Mouse (Mus musculus) macrophage (primary cell): ENCODE results near the gene Rnf146. TPM values are rescaled to one million over a fixed set of nuclear protein-coding genes. Genes with fewer than 3 reads are reported as not detected.
A peak's percentile ranks its signal among the peaks of the same experiment; 100 is the strongest.
"Not testable (repeated sequence)": the region's sequence is repeated elsewhere in the genome, so short reads cannot be mapped to it uniquely, and the experiment has no call there.

Source experiments
- H3K27ac ChIP-seq: fragments of 350-480 bp; formaldehyde crosslinking; 2 replicates; pipeline ENCODE4 v1.9.0; 2021
- H3K36me3 ChIP-seq: fragments of 350-480 bp; formaldehyde crosslinking; 2 replicates; pipeline ENCODE4 v1.9.0; 2021; ENCODE audit errors: inconsistent target
- H3K4me3 ChIP-seq: fragments of 350-480 bp; formaldehyde crosslinking; 2 replicates; pipeline ENCODE4 v1.9.0; 2021; ENCODE audit errors: inconsistent target
- H3K79me2 ChIP-seq: fragments of 350-480 bp; formaldehyde crosslinking; 2 replicates; pipeline ENCODE4 v1.9.0; 2021; ENCODE audit errors: inconsistent target
- WGBS: methylation state at CpG from one replicate; pipeline ENCODE4 v1.1.7; 2026; ENCODE audit warnings: inconsistent platforms; ENCODE audit not compliant: missing documents; 5-methylcytosine and 5-hydroxymethylcytosine counted together
- polyA plus RNA-seq: library from polyadenylated mRNA; stranded (reverse); fragments of 250-400 nt; gene quantifications from 3 replicates; pipeline ENCODE4 v1.2.4, GENCODE M21; 2018; ENCODE audit warnings: inconsistent platforms
- total RNA-seq, 78 experiments: library from RNA; depleted of rRNA; stranded (reverse); fragments of 250-400 nt; gene quantifications; 1 replicate in 9 of 78; 2 replicates in 24 of 78; 3 replicates in 43 of 78; 4 replicates in 2 of 78; pipeline ENCODE4 v1.2.4; 2018; ENCODE audit warnings: inconsistent platforms in 56 of 78

Gene Rnf146
- total RNA-seq (2018; cell fraction: chromatin; rRNA removed): 10 to 100 TPM; 18.0 to 65.9 (median 31.2) TPM
- total RNA-seq (2018; cell fraction: cytosol; rRNA removed): 10 to 100 TPM; 21.9 to 43.9 (median 32.2) TPM
- 10 to 100 TPM; 21.7 to 70.6 (median 36.2) TPM for total RNA-seq (2018; cell fraction: nucleus; rRNA removed)
- 27.1 to 33.7 TPM (median 31.0 TPM) in 3 replicates for polyA plus RNA-seq

- 5% methylated on average over 15 of the region's 15 CpGs for WGBS
- no peaks in the 10 kb centered on the region for H3K36me3 ChIP-seq
- H3K4me3 ChIP-seq: peak within 1 kb of the TSS; percentile 70
- peaks cover 39% of the 10 kb centered on the region for H3K79me2 ChIP-seq
- H3K27ac ChIP-seq: peak within 1 kb of the TSS; percentile 57
These were observed at the start of gene Rnf146 for GRCm38 (mm10) chr10:29362197-29362900. TSS of gene Rnf146 (minus strand) at chr10:29362442.

- Histone ChIP-seq H3K4me3 (no peak overlapping the region), H3K27ac (no peak overlapping the region), H3K36me3 (no peaks in the 10 kb centered on the region), H3K79me2 (no peaks in the 10 kb centered on the region)
- 70% methylated on average over 8 of the region's 8 CpGs for WGBS
These were observed 40.5 kb upstream of the Rnf146 start for GRCm38 (mm10) chr10:29402656-29403268.

DNA sequence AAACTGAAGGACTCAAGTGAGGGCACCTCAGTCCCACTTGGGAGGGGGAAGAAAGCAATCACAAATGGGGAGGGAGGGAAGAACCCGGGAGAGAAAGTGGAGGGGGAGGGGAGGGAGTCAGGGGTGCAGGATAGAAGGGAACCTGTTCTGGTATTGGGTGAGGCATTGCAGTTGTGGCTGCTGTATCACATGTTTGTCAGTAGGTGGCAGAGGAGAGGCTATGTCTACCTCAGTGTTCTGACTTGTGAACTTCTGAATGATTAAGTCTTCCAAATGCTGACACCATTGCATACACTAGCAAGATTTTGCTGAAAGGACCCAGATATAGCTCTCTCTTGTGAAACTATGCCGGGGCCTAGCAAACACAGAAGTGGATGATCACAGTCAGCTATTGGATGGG lies 32.6 kb upstream of the Rnf146 start:
- not testable (repeated sequence) for H3K27ac ChIP-seq, H3K36me3 ChIP-seq, H3K79me2 ChIP-seq, H3K4me3 ChIP-seq
- 52% methylated on average over 2 of the region's 2 CpGs for WGBS

DNA sequence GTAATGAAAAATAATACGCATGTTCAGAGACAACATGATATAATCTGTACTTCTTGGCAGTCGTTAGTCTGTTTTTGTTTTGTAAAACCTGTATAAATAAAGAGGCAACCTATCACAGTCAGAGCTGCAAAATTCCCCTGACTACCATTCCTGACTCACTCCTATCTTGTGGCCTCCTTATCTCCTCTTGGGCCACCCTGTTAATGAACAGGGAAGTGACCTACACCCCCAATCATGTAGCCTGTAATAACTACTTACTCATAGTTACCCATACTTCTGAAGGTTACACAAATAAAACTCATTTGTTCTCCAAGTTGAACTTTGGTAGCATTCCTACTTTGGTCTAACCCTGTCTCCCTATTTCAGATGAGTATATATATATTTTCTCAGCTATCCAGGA lies 19.3 kb upstream of the Rnf146 start:
- no peak overlapping the region for H3K4me3 ChIP-seq
- H3K36me3 ChIP-seq: no peaks in the 10 kb centered on the region
- 77% methylated on average over 2 of the region's 2 CpGs for WGBS
- no peaks in the 10 kb centered on the region for H3K79me2 ChIP-seq
- H3K27ac ChIP-seq: no peak overlapping the region

GRCm38 (mm10) chr10:29374065-29374464 lies 11.8 kb upstream of the Rnf146 start:
- Histone ChIP-seq H3K79me2 (no peaks in the 10 kb centered on the region), H3K4me3 (no peak overlapping the region), H3K36me3 (no peaks in the 10 kb centered on the region), H3K27ac (no peak overlapping the region)
- 89% methylated on average over 5 of the region's 5 CpGs for WGBS

GRCm38 (mm10) chr10:29361464-29362196 lies 612 bp downstream of the Rnf146 start:
- Histone ChIP-seq H3K4me3 (peak overlapping the region; percentile 70), H3K27ac (peak overlapping the region; percentile 57), H3K79me2 (peaks cover 46% of the 10 kb centered on the region), H3K36me3 (no peaks in the 10 kb centered on the region)
- WGBS: 1% methylated on average over 86 of the region's 100 CpGs

- Histone ChIP-seq H3K27ac (peak overlapping the region; percentile 57), H3K4me3 (peak overlapping the region; percentile 70), H3K79me2 (peaks cover 52% of the 10 kb centered on the region), H3K36me3 (no peaks in the 10 kb centered on the region)
- WGBS: 3% methylated on average over 5 of the region's 6 CpGs
These were observed 1.2 kb downstream of the Rnf146 start for GRCm38 (mm10) chr10:29361095-29361463.

GRCm38 (mm10) chr10:29354183-29354582 lies 8.1 kb downstream of the Rnf146 start:
- Histone ChIP-seq H3K4me3 (no peak overlapping the region), H3K79me2 (peaks cover 100% of the 10 kb centered on the region), H3K36me3 (peaks cover 34% of the 10 kb centered on the region), H3K27ac (no peak overlapping the region)
- 88% methylated on average over 7 of the region's 7 CpGs for WGBS

DNA sequence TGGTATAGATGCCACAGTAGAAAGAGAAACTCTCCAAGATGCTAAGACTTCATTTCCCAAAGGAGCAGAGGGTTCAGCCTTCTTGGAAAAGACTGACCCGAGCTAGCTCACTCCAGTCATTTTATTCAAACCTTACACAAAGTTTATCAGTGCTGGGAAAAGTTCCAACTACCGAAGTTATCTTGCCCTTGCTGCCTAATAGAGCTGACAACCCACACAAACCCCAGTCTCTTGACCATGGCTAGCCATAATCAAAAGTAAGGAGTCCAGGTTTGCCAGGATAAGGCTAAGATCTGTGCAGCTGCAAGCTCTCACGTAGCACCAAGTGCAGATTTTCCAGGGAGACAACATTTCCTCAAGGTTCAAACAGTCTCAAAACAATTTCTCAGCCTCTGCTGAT lies 9.7 kb downstream of the Rnf146 start:
- no peak overlapping the region for H3K27ac ChIP-seq
- WGBS: 94% methylated on average over 3 of the region's 3 CpGs
- peaks cover 41% of the 10 kb centered on the region for H3K36me3 ChIP-seq
- H3K79me2 ChIP-seq: peaks cover 100% of the 10 kb centered on the region
- H3K4me3 ChIP-seq: no peak overlapping the region

- 100% methylated on average over 2 of the region's 2 CpGs for WGBS
- Histone ChIP-seq H3K79me2 (peaks cover 90% of the 10 kb centered on the region), H3K36me3 (peaks cover 52% of the 10 kb centered on the region), H3K27ac (no peak overlapping the region), H3K4me3 (no peak overlapping the region)
These were observed 10.8 kb downstream of the Rnf146 start for GRCm38 (mm10) chr10:29351420-29351819.

DNA sequence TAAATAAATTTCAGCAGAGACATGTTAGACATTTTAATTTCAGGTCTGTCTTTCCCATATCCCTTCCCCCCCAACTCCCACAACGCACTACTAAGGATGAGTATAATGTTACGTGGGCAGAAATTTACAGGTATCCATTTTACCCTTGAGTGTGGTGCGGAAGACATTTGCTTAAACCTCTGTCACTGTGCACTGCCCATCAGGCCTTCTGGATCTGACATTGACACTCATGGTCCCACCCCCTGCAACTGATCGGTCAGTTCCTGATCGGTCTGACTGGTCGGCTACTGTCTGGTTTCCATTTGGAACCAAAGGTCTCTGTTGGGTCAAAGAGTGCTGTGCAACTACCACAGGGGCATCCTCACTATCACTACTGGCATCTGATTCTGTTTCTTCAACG lies 15.6 kb downstream of the Rnf146 start:
- 89% methylated on average over 7 of the region's 7 CpGs for WGBS
- peaks cover 54% of the 10 kb centered on the region for H3K36me3 ChIP-seq

DNA sequence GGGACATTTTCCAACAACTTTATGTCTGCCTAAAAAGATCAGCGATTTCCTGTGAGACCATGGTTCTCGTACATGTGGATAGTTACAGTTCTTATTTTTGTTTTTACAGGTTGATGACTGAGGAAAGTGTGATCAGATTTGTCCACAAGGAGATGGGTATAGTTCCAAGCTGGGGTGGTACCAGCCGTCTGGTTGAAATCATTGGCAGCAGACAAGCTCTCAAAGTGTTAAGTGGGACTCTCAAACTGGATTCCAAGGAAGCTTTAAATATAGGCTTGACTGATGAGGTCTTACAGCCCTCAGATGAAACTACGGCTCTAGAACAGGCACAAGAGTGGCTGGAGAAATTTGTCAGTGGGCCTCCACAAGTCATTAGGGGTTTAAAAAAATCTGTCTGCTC lies 18.0 kb downstream of the Rnf146 start:
- peaks cover 18% of the 10 kb centered on the region for H3K79me2 ChIP-seq
- no peak overlapping the region for H3K27ac ChIP-seq
- H3K36me3 ChIP-seq: peaks cover 46% of the 10 kb centered on the region
- 95% methylated on average over 3 of the region's 4 CpGs for WGBS
- H3K4me3 ChIP-seq: no peak overlapping the region

More for the DNA sequence above, 15.6 kb downstream of the Rnf146 start:
- H3K79me2 ChIP-seq: peaks cover 42% of the 10 kb centered on the region
- no peak overlapping the region for H3K27ac ChIP-seq
- H3K4me3 ChIP-seq: no peak overlapping the region

- 48% methylated on average over 4 of the region's 4 CpGs for WGBS
These were observed 23.7 kb downstream of the Rnf146 start for GRCm38 (mm10) chr10:29338355-29339056.

DNA sequence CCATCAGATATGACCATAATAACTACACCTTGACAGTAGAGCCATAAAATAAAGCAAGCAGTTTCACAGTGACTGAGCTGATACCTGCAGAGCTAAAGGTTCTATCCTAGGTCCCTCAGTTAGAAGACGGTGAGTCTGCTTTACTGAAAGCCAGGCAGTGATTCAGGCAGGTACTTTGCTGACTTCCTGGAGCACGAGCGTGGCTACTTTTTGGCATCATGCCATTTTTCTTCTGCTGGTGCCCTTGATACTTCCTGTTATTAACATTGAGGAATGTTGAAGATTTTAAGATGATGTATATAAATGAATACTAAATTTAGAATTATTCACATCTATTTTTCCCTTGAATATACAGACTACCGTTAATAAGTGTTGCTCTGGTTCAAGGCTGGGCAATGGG lies 28.4 kb downstream of the Rnf146 start:
- H3K27ac ChIP-seq: no peak overlapping the region
- no peaks in the 10 kb centered on the region for H3K79me2 ChIP-seq
- no peak overlapping the region for H3K4me3 ChIP-seq
- H3K36me3 ChIP-seq: no peaks in the 10 kb centered on the region
- WGBS: 75% methylated on average over 4 of the region's 4 CpGs

More at GRCm38 (mm10) chr10:29338355-29339056, 23.7 kb downstream of the Rnf146 start:
- peaks cover 11% of the 10 kb centered on the region; the same call in 1 of the 2 replicates for H3K36me3 ChIP-seq
- H3K27ac ChIP-seq: no peak overlapping the region
- H3K4me3 ChIP-seq: no peak overlapping the region
- H3K79me2 ChIP-seq: no peaks in the 10 kb centered on the region
